ENCODE assay signal across 22 mouse cellular contexts in the genomic region with DNA sequence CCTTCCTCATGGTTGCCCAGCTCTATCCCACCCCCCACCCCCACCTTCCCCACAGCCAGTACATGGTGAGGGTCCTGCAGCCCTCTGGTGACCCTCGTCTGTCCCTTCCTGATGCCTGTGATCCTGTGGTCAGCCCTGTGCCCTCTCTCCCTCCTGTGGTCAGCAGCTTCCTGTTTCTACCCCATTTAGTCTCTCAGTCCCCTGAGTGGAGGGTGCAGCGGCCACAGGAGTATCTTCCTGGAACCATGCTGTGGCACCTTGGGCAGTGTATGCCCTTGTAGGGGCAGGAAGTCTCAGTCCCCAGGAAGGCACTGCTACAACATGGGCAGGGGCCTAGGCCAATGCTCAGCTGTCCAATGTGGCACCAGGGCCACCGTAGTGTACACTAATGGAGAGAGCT. TPM values are rescaled to one million over a fixed set of nuclear protein-coding genes. Genes with fewer than 3 reads are reported as not detected.
A peak's percentile ranks its signal among the peaks of the same experiment; 100 is the strongest.
DNase-seq lines count a peak whose midpoint lies in the region; ATAC-seq and TF ChIP-seq lines count a peak whose summit lies in the region.
"Had no signal": no experiment of that assay in that cellular context is flagged by ENCODE, and none has a peak within 500 bp of the region (broad histone marks: within the 10 kb centered on the region; RNA-seq: fewer than 3 reads in every experiment).

No protein-coding gene starts in this region.

- 53% methylated on average over 3 of the region's 3 CpGs for WGBS in heart, embryonic 12.5 days
- 62% methylated on average over 3 of the region's 3 CpGs for WGBS in neural tube, embryonic 12.5 days
- 73% methylated on average over 3 of the region's 3 CpGs for WGBS in neural tube, embryonic 15.5 days
- WGBS in liver, embryonic 13.5 days (ENCODE audit: insufficient replicate concordance): 38% methylated on average over 3 of the region's 3 CpGs

- TF ChIP-seq CTCF in layer of hippocampus, adult 2 months (conservative IDR thresholded peaks at IDR 0.05): no peak

- no peak overlapping the region for H3K4me2 ChIP-seq in heart, embryonic 12.5 days
- H3K4me2 ChIP-seq in neural tube, embryonic 12.5 days (replicated peaks): no peak overlapping the region
- no peak overlapping the region for H3K4me2 ChIP-seq in neural tube, embryonic 15.5 days
- H3K4me2 ChIP-seq in liver, embryonic 13.5 days: 0 out of 2 replicates have a peak overlapping the region, but pooled peaks have one; percentile 21
- H3K4me2 ChIP-seq: embryonic facial prominence, embryonic 13.5 days; forebrain, embryonic 12.5 days; heart, embryonic 13.5 days; hindbrain, embryonic 14.5 days; midbrain, embryonic 15.5 days; neural tube, embryonic 13.5 days had no signal

- no peak overlapping the region for H3K9ac ChIP-seq in heart, embryonic 12.5 days
- 0 out of 2 replicates have a peak overlapping the region, but pooled peaks have one; percentile 13 for H3K9ac ChIP-seq in neural tube, embryonic 12.5 days
- H3K9ac ChIP-seq in neural tube, embryonic 15.5 days (replicated peaks): no peak overlapping the region
- H3K9ac ChIP-seq in liver, embryonic 13.5 days: no peak overlapping the region
- H3K9ac ChIP-seq: embryonic facial prominence, embryonic 13.5 days; forebrain, embryonic 12.5 days; heart, embryonic 13.5 days; hindbrain, embryonic 14.5 days; midbrain, embryonic 15.5 days; neural tube, embryonic 13.5 days had no signal

- DNase-seq in heart, adult 11 months: peak; percentile 94
- DNase-seq in liver, embryonic 13.5 days: no peak
- DNase-seq in right cerebral cortex, postnatal 36 days (ENCODE audit: low spot score in 2 of 2): no peak
- DNase-seq in adrenal gland, adult (ENCODE audit: inconsistent age in 2 of 2, low spot score in 1 of 2): no peak
- DNase-seq in layer of hippocampus, adult 2 months (ENCODE audit: low spot score in 2 of 2): no peak
- DNase-seq: adrenal gland, postnatal 36 days; cerebellum, postnatal 25 days; kidney, adult 18-20 months; kidney, postnatal 25 days; layer of hippocampus, postnatal 36 days; lung, postnatal 10 days had no signal

- no peak overlapping the region for H3K27ac ChIP-seq in heart, embryonic 12.5 days (ENCODE audit: poor library complexity, severe bottlenecking)
- H3K27ac ChIP-seq in neural tube, embryonic 12.5 days: no peak overlapping the region
- no peak overlapping the region for H3K27ac ChIP-seq in neural tube, embryonic 15.5 days (replicated peaks)
- H3K27ac ChIP-seq in liver, embryonic 13.5 days: peak overlapping the region; percentile 34
- H3K27ac ChIP-seq in layer of hippocampus, adult 2 months: no peak overlapping the region
- H3K27ac ChIP-seq: embryonic facial prominence, embryonic 13.5 days; forebrain, embryonic 12.5 days; heart, embryonic 13.5 days; hindbrain, embryonic 14.5 days; midbrain, embryonic 15.5 days; neural tube, embryonic 13.5 days had no signal

- no peak for ATAC-seq in heart, embryonic 12.5 days (ENCODE audit: insufficient number of reproducible peaks, low FRiP score)
- ATAC-seq in neural tube, embryonic 12.5 days (ENCODE audit: low FRiP score, low read depth): no peak
- ATAC-seq in neural tube, embryonic 15.5 days (ENCODE audit: low FRiP score): no peak
- ATAC-seq in liver, embryonic 13.5 days (ENCODE audit: low read depth): 0 out of 2 replicates have a peak, but pooled peaks have one; percentile 7
- ATAC-seq: midbrain, embryonic 15.5 days had no signal

- no peaks in the 10 kb centered on the region for H3K9me3 ChIP-seq in heart, embryonic 12.5 days (replicated peaks)
- no peaks in the 10 kb centered on the region for H3K9me3 ChIP-seq in neural tube, embryonic 12.5 days
- H3K9me3 ChIP-seq in neural tube, embryonic 15.5 days (replicated peaks): no peaks in the 10 kb centered on the region
- no peaks in the 10 kb centered on the region for H3K9me3 ChIP-seq in liver, embryonic 13.5 days (replicated peaks)
- H3K9me3 ChIP-seq: embryonic facial prominence, embryonic 13.5 days; forebrain, embryonic 12.5 days; heart, embryonic 13.5 days; midbrain, embryonic 15.5 days; neural tube, embryonic 13.5 days had no signal

- H3K36me3 ChIP-seq in heart, embryonic 12.5 days: no peaks in the 10 kb centered on the region
- no peaks in the 10 kb centered on the region for H3K36me3 ChIP-seq in neural tube, embryonic 12.5 days
- no peaks in the 10 kb centered on the region for H3K36me3 ChIP-seq in neural tube, embryonic 15.5 days
- no peaks in the 10 kb centered on the region for H3K36me3 ChIP-seq in liver, embryonic 13.5 days
- H3K36me3 ChIP-seq: embryonic facial prominence, embryonic 13.5 days; forebrain, embryonic 12.5 days; heart, embryonic 13.5 days; midbrain, embryonic 15.5 days; neural tube, embryonic 13.5 days had no signal

- H3K4me3 ChIP-seq in heart, embryonic 12.5 days: no peak overlapping the region
- no peak overlapping the region for H3K4me3 ChIP-seq in neural tube, embryonic 12.5 days
- H3K4me3 ChIP-seq in neural tube, embryonic 15.5 days (replicated peaks): no peak overlapping the region
- no peak overlapping the region for H3K4me3 ChIP-seq in liver, embryonic 13.5 days (replicated peaks)
- no peak overlapping the region for H3K4me3 ChIP-seq in layer of hippocampus, adult 2 months
- H3K4me3 ChIP-seq: embryonic facial prominence, embryonic 13.5 days; forebrain, embryonic 12.5 days; heart, embryonic 13.5 days; midbrain, embryonic 15.5 days; neural tube, embryonic 13.5 days had no signal

- peaks cover 24% of the 10 kb centered on the region for H3K4me1 ChIP-seq in heart, embryonic 12.5 days (replicated peaks)
- peaks cover 12% of the 10 kb centered on the region; the same call in 1 of the 2 replicates for H3K4me1 ChIP-seq in neural tube, embryonic 12.5 days
- H3K4me1 ChIP-seq in neural tube, embryonic 15.5 days: no peaks in the 10 kb centered on the region; the same call in 1 of the 2 replicates
- peaks cover 67% of the 10 kb centered on the region for H3K4me1 ChIP-seq in liver, embryonic 13.5 days (replicated peaks)
- H3K4me1 ChIP-seq: midbrain, embryonic 15.5 days; neural tube, embryonic 13.5 days had no signal

- peaks cover 7% of the 10 kb centered on the region for H3K27me3 ChIP-seq in heart, embryonic 12.5 days (replicated peaks)
- H3K27me3 ChIP-seq in neural tube, embryonic 12.5 days (replicated peaks): no peaks in the 10 kb centered on the region
- no peaks in the 10 kb centered on the region for H3K27me3 ChIP-seq in neural tube, embryonic 15.5 days (replicated peaks)
- H3K27me3 ChIP-seq in liver, embryonic 13.5 days: no peaks in the 10 kb centered on the region
- H3K27me3 ChIP-seq: embryonic facial prominence, embryonic 13.5 days; forebrain, embryonic 12.5 days; midbrain, embryonic 15.5 days; neural tube, embryonic 13.5 days had no signal

RNA-seq across cellular contexts. Expression of a gene that starts 9.0 kb away (rescaled TPM):
- 19.9 and 22.5 TPM in 2 replicates for polyA plus RNA-seq in heart, embryonic 12.5 days (2016; fragmentation: Nextera tagmentation; extraction: Ambion mirVana)
- 8.9 and 13.7 TPM in 2 replicates for polyA plus RNA-seq in neural tube, embryonic 12.5 days (2016; fragmentation: Nextera tagmentation; extraction: Ambion mirVana)
- polyA plus RNA-seq in neural tube, embryonic 15.5 days (2015; fragmentation: Nextera tagmentation; extraction: Ambion mirVana): 9.7 and 19.9 TPM in 2 replicates
- 13.1 and 14.8 TPM in 2 replicates for polyA plus RNA-seq in liver, embryonic 13.5 days (2015; fragmentation: Nextera tagmentation; extraction: Ambion mirVana)
- 10 to 100 TPM; 19.2 to 20.0 TPM for total RNA-seq in layer of hippocampus, adult 2 months (2021)

RNA-seq across cellular contexts. Expression of a gene that starts 40.0 kb away (rescaled TPM):
- polyA plus RNA-seq in heart, embryonic 12.5 days (2016; fragmentation: Nextera tagmentation; extraction: Ambion mirVana): 22.9 and 28.6 TPM in 2 replicates
- 8.2 and 12.1 TPM in 2 replicates for polyA plus RNA-seq in neural tube, embryonic 12.5 days (2016; fragmentation: Nextera tagmentation; extraction: Ambion mirVana)
- polyA plus RNA-seq in neural tube, embryonic 15.5 days (2015; fragmentation: Nextera tagmentation; extraction: Ambion mirVana): 12.8 and 25.3 TPM in 2 replicates
- polyA plus RNA-seq in liver, embryonic 13.5 days (2015; fragmentation: Nextera tagmentation; extraction: Ambion mirVana): 78.5 and 81.3 TPM in 2 replicates
- 10 to 100 TPM; 23.6 to 24.6 TPM for total RNA-seq in layer of hippocampus, adult 2 months (2021)

RNA-seq across cellular contexts. Expression of a gene that starts 53.8 kb away (rescaled TPM):
- 0.74 and 2.9 TPM in 2 replicates for polyA plus RNA-seq in heart, embryonic 12.5 days (2016; fragmentation: Nextera tagmentation; extraction: Ambion mirVana)
- polyA plus RNA-seq in neural tube, embryonic 12.5 days (2016; fragmentation: Nextera tagmentation; extraction: Ambion mirVana): not detected in 2 replicates
- 0.99 TPM in 1 of 2 replicates, not detected in the other for polyA plus RNA-seq in neural tube, embryonic 15.5 days (2015; fragmentation: Nextera tagmentation; extraction: Ambion mirVana)
- 0.31 and 3.1 TPM in 2 replicates for polyA plus RNA-seq in liver, embryonic 13.5 days (2015; fragmentation: Nextera tagmentation; extraction: Ambion mirVana)
- 1 to 10 TPM in 1 of 2 experiments, not detected in 1; 2.4 TPM for total RNA-seq in layer of hippocampus, adult 2 months (2021)
- total RNA-seq: ES-E14 had no signal
- polyA plus RNA-seq: forebrain, embryonic 12.5 days; heart, embryonic 13.5 days; hindbrain, embryonic 14.5 days; midbrain, embryonic 15.5 days; neural tube, embryonic 13.5 days; thymus, postnatal 0 days had no signal

RNA-seq across cellular contexts. Expression of a gene that starts 54.8 kb away (rescaled TPM):
- polyA plus RNA-seq in heart, embryonic 12.5 days (2016; fragmentation: Nextera tagmentation; extraction: Ambion mirVana): 22.6 and 23.8 TPM in 2 replicates
- 16.8 and 17.8 TPM in 2 replicates for polyA plus RNA-seq in neural tube, embryonic 12.5 days (2016; fragmentation: Nextera tagmentation; extraction: Ambion mirVana)
- polyA plus RNA-seq in neural tube, embryonic 15.5 days (2015; fragmentation: Nextera tagmentation; extraction: Ambion mirVana): 28.3 and 33.1 TPM in 2 replicates
- polyA plus RNA-seq in liver, embryonic 13.5 days (2015; fragmentation: Nextera tagmentation; extraction: Ambion mirVana): 4.2 and 4.9 TPM in 2 replicates
- 10 to 100 TPM; 37.9 to 47.8 TPM for total RNA-seq in layer of hippocampus, adult 2 months (2021)
